In genomic region chr5:134951053-134951884, GRCm38 (mm10) we compare ENCODE assay signal across 7 mouse cellular contexts. TPM values are rescaled to one million over a fixed set of nuclear protein-coding genes. Genes with fewer than 3 reads are reported as not detected.
DNase-seq lines count a peak whose midpoint lies in the region; ATAC-seq lines count a peak whose summit lies in the region.

No protein-coding gene starts in this region.

- peaks cover 23% of the 10 kb centered on the region for H3K4me1 ChIP-seq in embryonic facial prominence, embryonic 15.5 days
- H3K4me1 ChIP-seq in midbrain, embryonic 15.5 days = 0 out of 2 replicates have a peak, but pooled peaks cover 7% of the 10 kb centered on the region

- peaks cover 12% of the 10 kb centered on the region for H3K27me3 ChIP-seq in embryonic facial prominence, embryonic 15.5 days
- peaks cover 15% of the 10 kb centered on the region for H3K27me3 ChIP-seq in midbrain, embryonic 15.5 days (replicated peaks)

- H3K4me3 ChIP-seq in embryonic facial prominence, embryonic 15.5 days (replicated peaks) = no peak overlapping the region
- no peak overlapping the region for H3K4me3 ChIP-seq in midbrain, embryonic 15.5 days

- peak overlapping the region; percentile 12; the same call in 1 of the 2 replicates for H3K4me2 ChIP-seq in embryonic facial prominence, embryonic 15.5 days (replicated peaks)
- no peak overlapping the region for H3K4me2 ChIP-seq in midbrain, embryonic 15.5 days

- H3K36me3 ChIP-seq in embryonic facial prominence, embryonic 15.5 days = no peaks in the 10 kb centered on the region
- no peaks in the 10 kb centered on the region for H3K36me3 ChIP-seq in midbrain, embryonic 15.5 days (replicated peaks)

- H3K9me3 ChIP-seq in embryonic facial prominence, embryonic 15.5 days (replicated peaks) = no peaks in the 10 kb centered on the region
- H3K9me3 ChIP-seq in midbrain, embryonic 15.5 days = no peaks in the 10 kb centered on the region

- 21% methylated on average over 19 of the region's 19 CpGs for whole genome bisulfite sequencing in embryonic facial prominence, embryonic 15.5 days
- WGBS in midbrain, embryonic 15.5 days = 50% methylated on average over 19 of the region's 19 CpGs

- H3K9ac ChIP-seq in embryonic facial prominence, embryonic 15.5 days = no peak overlapping the region
- no peak overlapping the region for H3K9ac ChIP-seq in midbrain, embryonic 15.5 days

- ATAC-seq in embryonic facial prominence, embryonic 15.5 days (ENCODE audit: insufficient number of reproducible peaks, low FRiP score, low TSS enrichment, low read depth) = no peak
- no peak for ATAC-seq in midbrain, embryonic 15.5 days (replicated peaks)

- peak; percentile 61 for DNase-seq in ES-CJ7 (ENCODE audit: low read depth, low spot score)
- peak; percentile 15 to 21 for DNase-seq in kidney, postnatal 36 days
- DNase-seq in lung, postnatal 4 days = peak; percentile 74 to 83
- no peak for DNase-seq in cerebellum, postnatal 25 days
- no peak for DNase-seq in layer of hippocampus, adult 8-10 months (ENCODE audit: low spot score in 2 of 2)

- H3K27ac ChIP-seq in embryonic facial prominence, embryonic 15.5 days (replicated peaks) = no peak overlapping the region
- no peak overlapping the region for H3K27ac ChIP-seq in midbrain, embryonic 15.5 days

RNA-seq across cellular contexts. Expression of gene Cldn4, which starts 4.5 kb away (rescaled TPM):
- 40.7 and 52.1 TPM in 2 replicates for polyA plus RNA-seq in embryonic facial prominence, embryonic 15.5 days (2015; fragmentation: Nextera tagmentation; extraction: Ambion mirVana)
- polyA plus RNA-seq in midbrain, embryonic 15.5 days (2015; fragmentation: Nextera tagmentation; extraction: Ambion mirVana) = not detected in 2 replicates
- total RNA-seq in layer of hippocampus, adult 8-10 months (2022) = not detected

RNA-seq across cellular contexts. Expression of gene Mettl27, which starts 19.1 kb away (rescaled TPM):
- polyA plus RNA-seq in embryonic facial prominence, embryonic 15.5 days (2015; fragmentation: Nextera tagmentation; extraction: Ambion mirVana) = 20.1 and 20.4 TPM in 2 replicates
- polyA plus RNA-seq in midbrain, embryonic 15.5 days (2015; fragmentation: Nextera tagmentation; extraction: Ambion mirVana) = 7.2 and 8.4 TPM in 2 replicates
- 10 to 100 TPM in 2 of 4 experiments, 1 to 10 TPM in 2; 8.0 to 13.5 (median 10.8) TPM for total RNA-seq in layer of hippocampus, adult 8-10 months (2022)

RNA-seq across cellular contexts. Expression of gene Cldn3, which starts 34.7 kb away (rescaled TPM):
- polyA plus RNA-seq in embryonic facial prominence, embryonic 15.5 days (2015; fragmentation: Nextera tagmentation; extraction: Ambion mirVana) = 39.7 and 50.9 TPM in 2 replicates
- polyA plus RNA-seq in midbrain, embryonic 15.5 days (2015; fragmentation: Nextera tagmentation; extraction: Ambion mirVana) = 2.1 and 3.0 TPM in 2 replicates
- total RNA-seq in layer of hippocampus, adult 8-10 months (2022) = under 1 TPM; 0.61 to 0.87 (median 0.81) TPM

RNA-seq across cellular contexts. Expression of gene Cldn13, which starts 35.9 kb away (rescaled TPM):
- 0.16 TPM in 1 of 2 replicates, not detected in the other for polyA plus RNA-seq in embryonic facial prominence, embryonic 15.5 days (2015; fragmentation: Nextera tagmentation; extraction: Ambion mirVana)
- 0.32 TPM in 1 of 2 replicates, not detected in the other for polyA plus RNA-seq in midbrain, embryonic 15.5 days (2015; fragmentation: Nextera tagmentation; extraction: Ambion mirVana)
- not detected for total RNA-seq in layer of hippocampus, adult 8-10 months (2022)

RNA-seq across cellular contexts. Expression of gene Tmem270, which starts 44.7 kb away (rescaled TPM):
- not detected in 2 replicates for polyA plus RNA-seq in embryonic facial prominence, embryonic 15.5 days (2015; fragmentation: Nextera tagmentation; extraction: Ambion mirVana)
- polyA plus RNA-seq in midbrain, embryonic 15.5 days (2015; fragmentation: Nextera tagmentation; extraction: Ambion mirVana) = not detected in 2 replicates
- total RNA-seq in layer of hippocampus, adult 8-10 months (2022) = not detected

Comparison
In these comparisons a context has a peak if more than half of its experiments do, and no peak if none do; other contexts are left out.
1. DNase-seq: peak in ES-CJ7 (single experiment), kidney, postnatal 36 days (2 of 2) and lung, postnatal 4 days (2 of 2); none in cerebellum, postnatal 25 days (0 of 2) and layer of hippocampus, adult 8-10 months (0 of 2).
2. RNA of gene Cldn4, which starts 4.5 kb away (polyA plus RNA-seq): 40.7 to 52.1 TPM in embryonic facial prominence, embryonic 15.5 days; not detected in midbrain, embryonic 15.5 days; every median in the first group is over 10 times any median in the second.
3. RNA of gene Cldn3, which starts 34.7 kb away (polyA plus RNA-seq): 39.7 to 50.9 TPM in embryonic facial prominence, embryonic 15.5 days; 2.1 to 3.0 TPM in midbrain, embryonic 15.5 days; every median in the first group is over 10 times any median in the second.